Mouse (Mus musculus) small intestine, adult 2 months (tissue): ENCODE data around the gene Znrf3.

Experiments
- CTCF ChIP-seq: fragments of 200-500 bp; IDR thresholded peaks from 2 replicates; pipeline ENCODE4 v1.5.1; 2012; ENCODE audit warnings: low read depth, mild to moderate bottlenecking, control low read depth, inconsistent platforms, low read length, moderate library complexity, mixed read lengths; ENCODE audit not compliant: insufficient replicate concordance, insufficient read length; ENCODE audit errors: extremely low read depth
- POLR2A ChIP-seq: fragments of 200-500 bp; IDR thresholded peaks from 2 replicates; pipeline ENCODE4 v1.6.1; 2012; ENCODE audit warnings: low read depth, mild to moderate bottlenecking, control low read depth, inconsistent platforms, low read length, moderate library complexity

DNA sequence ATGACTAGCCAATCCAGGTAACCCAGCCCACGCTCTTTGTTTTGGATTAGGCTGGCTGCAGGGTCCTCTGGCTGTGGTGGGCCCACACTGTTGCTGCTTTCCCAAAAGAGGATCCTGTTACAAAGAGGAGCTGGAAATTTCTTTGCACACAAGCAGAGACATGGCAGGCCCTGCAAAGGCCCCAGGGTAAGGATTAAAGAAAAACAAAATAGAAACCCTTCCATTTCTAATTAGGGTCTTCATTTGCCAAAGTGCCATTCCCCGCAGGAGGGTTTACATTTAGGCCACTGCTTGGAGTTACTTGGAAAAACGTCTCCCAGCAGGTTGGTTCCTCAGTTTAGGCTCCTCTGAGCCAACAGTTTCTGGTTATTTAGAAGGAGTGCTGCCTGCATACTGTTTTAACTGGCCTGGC lies 130.3 kb downstream of the Znrf3 start:
- TF ChIP-seq CTCF (no peak), POLR2A (no peak)
